Mouse (Mus musculus): Measurements from ENCODE around the gene Kansl3.

- TF ChIP-seq CTCF (IDR thresholded peaks at IDR 0.05; ENCODE audit: low read depth) (no peak), EP300 (optimal IDR thresholded peaks at IDR 0.05) (no peak)
These were observed 70.9 kb downstream of the Kansl3 start for GRCm38 (mm10) chr1:36298107-36298506.

Measured in stomach, postnatal 0 days (tissue).